29 mouse cellular contexts compared by ENCODE assay signal in the genomic region with DNA sequence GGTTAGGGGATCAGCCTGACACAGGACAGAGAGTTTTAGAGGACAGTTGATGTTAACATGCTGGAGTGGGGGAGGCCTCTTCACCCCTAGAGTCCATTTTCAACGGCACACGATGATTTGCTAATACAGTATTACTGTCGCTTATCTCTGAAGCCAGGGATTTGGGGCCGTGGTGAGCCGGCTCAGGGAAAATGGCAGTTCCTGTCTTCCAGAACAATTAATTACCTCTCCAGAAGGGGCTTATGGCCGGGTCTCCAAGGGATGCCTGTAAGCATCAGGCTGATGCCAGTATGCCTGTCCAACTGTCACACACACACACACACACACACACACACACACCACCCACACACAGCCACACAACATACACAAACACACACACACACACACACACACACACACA. TPM values are rescaled to one million over a fixed set of nuclear protein-coding genes. Genes with fewer than 3 reads are reported as not detected.
DNase-seq lines count a peak whose midpoint lies in the region; ATAC-seq and TF ChIP-seq lines count a peak whose summit lies in the region.
"Had no signal": no experiment of that assay in that cellular context is flagged by ENCODE, and none has a peak within 500 bp of the region (broad histone marks: within the 10 kb centered on the region; RNA-seq: fewer than 3 reads in every experiment).

No protein-coding gene starts in this region.

- DNase-seq in hindbrain, embryonic 14.5 days (ENCODE audit: low spot score) = no peak
- no peak for DNase-seq in hindbrain, embryonic 10.5 days (ENCODE audit: low spot score)
- DNase-seq in retina, postnatal 1 day = peak; percentile 83
- no peak for DNase-seq in retina, embryonic 14.5 days (ENCODE audit: low spot score)
- peak; percentile 71 for DNase-seq in midbrain, embryonic 14.5 days
- DNase-seq in midbrain, postnatal 0 days (ENCODE audit: low spot score) = peak; percentile 42
- DNase-seq in heart, adult 9 months (ENCODE audit: low spot score in 2 of 2) = no peak
- no peak for DNase-seq in heart, postnatal 4 days
- DNase-seq: adrenal gland, adult 2 months; adrenal gland, postnatal 14 days; cerebellum, adult 18-20 months; cerebellum, adult 9-10 months; cerebellum, postnatal 14 days; gastrocnemius, adult 2 months; gastrocnemius, postnatal 14 days; heart, adult 11 months; heart, postnatal 10 days; heart, postnatal 36 days had no signal

- H3K27ac ChIP-seq in hindbrain, embryonic 14.5 days = 0 out of 2 replicates have a peak overlapping the region, but pooled peaks have one; percentile 29
- H3K27ac ChIP-seq in hindbrain, embryonic 10.5 days = no peak overlapping the region
- H3K27ac ChIP-seq in midbrain, embryonic 14.5 days (replicated peaks; ENCODE audit: low read depth, low read length) = peak overlapping the region; percentile 49; the same call in 1 of the 2 replicates
- no peak overlapping the region for H3K27ac ChIP-seq in midbrain, postnatal 0 days (ENCODE audit: low read depth, low read length)
- H3K27ac ChIP-seq: forebrain, embryonic 10.5 days; forebrain, embryonic 13.5 days; gastrocnemius, adult 2 months; heart, embryonic 15.5 days had no signal

- no peaks in the 10 kb centered on the region for H3K9me3 ChIP-seq in hindbrain, embryonic 14.5 days (ENCODE audit: control insufficient read depth, low read length)
- no peaks in the 10 kb centered on the region for H3K9me3 ChIP-seq in hindbrain, embryonic 10.5 days
- no peaks in the 10 kb centered on the region for H3K9me3 ChIP-seq in midbrain, embryonic 14.5 days (ENCODE audit: control insufficient read depth, low read length)
- no peaks in the 10 kb centered on the region for H3K9me3 ChIP-seq in midbrain, postnatal 0 days (ENCODE audit: low read length)
- H3K9me3 ChIP-seq: forebrain, embryonic 10.5 days; forebrain, embryonic 13.5 days; heart, embryonic 12.5 days; heart, embryonic 15.5 days had no signal

- H3K36me3 ChIP-seq in hindbrain, embryonic 14.5 days (replicated peaks; ENCODE audit: control insufficient read depth, insufficient read depth) = no peaks in the 10 kb centered on the region
- H3K36me3 ChIP-seq in hindbrain, embryonic 10.5 days = no peaks in the 10 kb centered on the region
- H3K36me3 ChIP-seq in midbrain, embryonic 14.5 days (ENCODE audit: control insufficient read depth, insufficient read depth, low read length) = no peaks in the 10 kb centered on the region
- H3K36me3 ChIP-seq in midbrain, postnatal 0 days (ENCODE audit: insufficient read depth, low read length) = no peaks in the 10 kb centered on the region
- H3K36me3 ChIP-seq: forebrain, embryonic 10.5 days; heart, embryonic 12.5 days; heart, embryonic 15.5 days had no signal

- H3K4me1 ChIP-seq in hindbrain, embryonic 14.5 days (replicated peaks; ENCODE audit: control insufficient read depth, insufficient read depth, low read length) = peaks cover 10% of the 10 kb centered on the region; the same call in 1 of the 2 replicates
- H3K4me1 ChIP-seq in hindbrain, embryonic 10.5 days (replicated peaks) = peaks cover 27% of the 10 kb centered on the region; the same call in 1 of the 2 replicates
- H3K4me1 ChIP-seq in midbrain, embryonic 14.5 days (ENCODE audit: control insufficient read depth, insufficient read depth, low read length) = peaks cover 22% of the 10 kb centered on the region
- no peaks in the 10 kb centered on the region for H3K4me1 ChIP-seq in midbrain, postnatal 0 days (ENCODE audit: insufficient read depth, low read length)
- H3K4me1 ChIP-seq: heart, embryonic 12.5 days; heart, embryonic 15.5 days had no signal

- TF ChIP-seq CTCF in midbrain, postnatal 0 days (IDR thresholded peaks at IDR 0.05) = no peak

- no peak overlapping the region for H3K4me3 ChIP-seq in hindbrain, embryonic 14.5 days (replicated peaks; ENCODE audit: low read length)
- H3K4me3 ChIP-seq in hindbrain, embryonic 10.5 days = no peak overlapping the region
- no peak overlapping the region for H3K4me3 ChIP-seq in midbrain, embryonic 14.5 days (replicated peaks; ENCODE audit: low read depth, low read length)
- no peak overlapping the region for H3K4me3 ChIP-seq in midbrain, postnatal 0 days (ENCODE audit: low read depth, low read length)
- H3K4me3 ChIP-seq: forebrain, embryonic 10.5 days; forebrain, embryonic 13.5 days; gastrocnemius, adult 2 months; heart, embryonic 12.5 days; heart, embryonic 15.5 days had no signal

- 23% methylated on average over 6 of the region's 6 CpGs for WGBS in hindbrain, embryonic 14.5 days
- 61% methylated on average over 6 of the region's 6 CpGs for WGBS in hindbrain, embryonic 10.5 days
- 12% methylated on average over 6 of the region's 6 CpGs for WGBS in midbrain, embryonic 14.5 days
- 16% methylated on average over 6 of the region's 6 CpGs for WGBS in midbrain, postnatal 0 days

- peaks cover 40% of the 10 kb centered on the region for H3K27me3 ChIP-seq in hindbrain, embryonic 14.5 days (ENCODE audit: control insufficient read depth, insufficient read depth, low read length)
- H3K27me3 ChIP-seq in hindbrain, embryonic 10.5 days (ENCODE audit: insufficient read depth, poor library complexity, severe bottlenecking) = peaks cover 92% of the 10 kb centered on the region
- peaks cover 16% of the 10 kb centered on the region for H3K27me3 ChIP-seq in midbrain, embryonic 14.5 days (ENCODE audit: control insufficient read depth, insufficient read depth, low read length)
- H3K27me3 ChIP-seq in midbrain, postnatal 0 days (ENCODE audit: insufficient read depth, low read length) = peaks cover 11% of the 10 kb centered on the region

- no peak overlapping the region; the same call in 1 of the 2 replicates for H3K9ac ChIP-seq in hindbrain, embryonic 14.5 days
- H3K9ac ChIP-seq in midbrain, embryonic 14.5 days (replicated peaks; ENCODE audit: low read length) = no peak overlapping the region
- H3K9ac ChIP-seq in midbrain, postnatal 0 days (replicated peaks; ENCODE audit: low read length, poor library complexity, severe bottlenecking) = no peak overlapping the region
- H3K9ac ChIP-seq: forebrain, embryonic 13.5 days; heart, embryonic 12.5 days; heart, embryonic 15.5 days had no signal

- H3K4me2 ChIP-seq in hindbrain, embryonic 14.5 days (replicated peaks) = no peak overlapping the region
- no peak overlapping the region for H3K4me2 ChIP-seq in midbrain, embryonic 14.5 days (ENCODE audit: low read length)
- H3K4me2 ChIP-seq in midbrain, postnatal 0 days (ENCODE audit: low read depth, low read length, poor library complexity, severe bottlenecking) = no peak overlapping the region
- H3K4me2 ChIP-seq: forebrain, embryonic 13.5 days; heart, embryonic 12.5 days; heart, embryonic 15.5 days had no signal

- no peak for ATAC-seq in hindbrain, embryonic 14.5 days (ENCODE audit: low FRiP score)
- no peak for ATAC-seq in midbrain, embryonic 14.5 days (ENCODE audit: low FRiP score, low TSS enrichment)
- ATAC-seq in midbrain, postnatal 0 days (ENCODE audit: low FRiP score) = no peak
- ATAC-seq: CD4-positive, CD25-positive, alpha-beta regulatory T cell, adult 4 months; forebrain, embryonic 13.5 days; forebrain, embryonic 16.5 days had no signal

RNA-seq across cellular contexts. Expression of a gene that starts 6.6 kb away (rescaled TPM):
- 0.64 TPM in 2 replicates for polyA plus RNA-seq in hindbrain, embryonic 14.5 days (2014; fragmentation: Nextera tagmentation; extraction: Ambion mirVana)
- polyA plus RNA-seq in hindbrain, embryonic 10.5 days (2016; fragmentation: Nextera tagmentation; extraction: Ambion mirVana) = 0.59 and 0.73 TPM in 2 replicates
- 0.34 and 0.74 TPM in 2 replicates for polyA plus RNA-seq in midbrain, embryonic 14.5 days (2014; fragmentation: Nextera tagmentation; extraction: Ambion mirVana)
- 0.33 and 0.60 TPM in 2 replicates for total RNA-seq in midbrain, postnatal 0 days (2014; rRNA removed)
- polyA plus RNA-seq in midbrain, postnatal 0 days (2015; fragmentation: Nextera tagmentation; extraction: Ambion mirVana) = 0.43 and 0.56 TPM in 2 replicates
- under 1 TPM; 0.17 to 0.20 TPM for total RNA-seq in heart, postnatal 4 days (2021)
- polyA plus RNA-seq: adrenal gland, adult 2 months had no signal

RNA-seq across cellular contexts. Expression of a gene that starts 8.7 kb away (rescaled TPM):
- 0.24 and 0.56 TPM in 2 replicates for polyA plus RNA-seq in hindbrain, embryonic 14.5 days (2014; fragmentation: Nextera tagmentation; extraction: Ambion mirVana)
- polyA plus RNA-seq in hindbrain, embryonic 10.5 days (2016; fragmentation: Nextera tagmentation; extraction: Ambion mirVana) = 4.0 and 4.2 TPM in 2 replicates
- 0.36 and 1.5 TPM in 2 replicates for polyA plus RNA-seq in midbrain, embryonic 14.5 days (2014; fragmentation: Nextera tagmentation; extraction: Ambion mirVana)
- total RNA-seq in midbrain, postnatal 0 days (2014; rRNA removed) = 0.24 and 0.66 TPM in 2 replicates
- polyA plus RNA-seq in midbrain, postnatal 0 days (2015; fragmentation: Nextera tagmentation; extraction: Ambion mirVana) = 0.35 and 0.38 TPM in 2 replicates
- not detected for total RNA-seq in heart, postnatal 4 days (2021)
- total RNA-seq: adrenal gland, adult 2 months; adrenal gland, postnatal 14 days; adrenal gland, postnatal 4 days; gastrocnemius, adult 2 months; gastrocnemius, postnatal 14 days; heart, adult 8-10 months; heart, postnatal 10 days; heart, postnatal 36 days; MEL had no signal
- polyA plus RNA-seq: adrenal gland, adult 2 months; C2C12; CD4-positive, CD25-positive, alpha-beta regulatory T cell, adult 4 months; heart, embryonic 12.5 days; intestine, embryonic 14.5 days had no signal

Comparison
In these comparisons a context has a peak if more than half of its experiments do, and no peak if none do; other contexts are left out.
1. DNase-seq: peak in retina, postnatal 1 day (single experiment), midbrain, embryonic 14.5 days (single experiment) and midbrain, postnatal 0 days (single experiment); none in hindbrain, embryonic 14.5 days (single experiment), hindbrain, embryonic 10.5 days (single experiment), retina, embryonic 14.5 days (single experiment), heart, adult 9 months (0 of 2) and heart, postnatal 4 days (single experiment).
2. H3K27ac ChIP-seq: peak in hindbrain, embryonic 14.5 days (single experiment) and midbrain, embryonic 14.5 days (single experiment); none in hindbrain, embryonic 10.5 days (single experiment) and midbrain, postnatal 0 days (single experiment).